Mouse (Mus musculus): ENCODE measurements at regions not wholly inside any gene's neighbourhood (a gene's known extent, or its start where the extent isn't known, plus 50 kb on each side); places are given as distances from the start of the nearest gene placed in this dataset.

GRCm38 (mm10) chr11:63754826-63755225, 167.3 kb downstream of the Hs3st3b1 start:
- no peak for ATAC-seq (replicated peaks; ENCODE audit: insufficient number of reproducible peaks, low FRiP score, low TSS enrichment)
- Histone ChIP-seq H3K4me3 (ENCODE audit: low read depth, low read length) (no peak overlapping the region), H3K4me2 (no peak overlapping the region), H3K4me1 (ENCODE audit: control insufficient read depth, insufficient read depth, low read length) (0 out of 2 replicates have a peak, but pooled peaks cover 3% of the 10 kb centered on the region), H3K27me3 (ENCODE audit: control insufficient read depth, insufficient read depth, low read length) (no peaks in the 10 kb centered on the region), H3K27ac (ENCODE audit: low read depth, low read length) (no peak overlapping the region), H3K36me3 (ENCODE audit: control insufficient read depth, insufficient read depth, low read length) (no peaks in the 10 kb centered on the region), H3K9me3 (replicated peaks; ENCODE audit: control insufficient read depth, low read length) (no peaks in the 10 kb centered on the region), H3K9ac (ENCODE audit: low read depth, low read length) (no peak overlapping the region)
- 62% methylated on average over 3 of the region's 3 CpGs for WGBS (ENCODE audit: insufficient replicate concordance)

GRCm38 (mm10) chr11:63758313-63758712, 163.8 kb downstream of the Hs3st3b1 start:
- 68% methylated on average over 3 of the region's 3 CpGs for WGBS (ENCODE audit: insufficient replicate concordance)
- Histone ChIP-seq H3K27me3 (ENCODE audit: control insufficient read depth, insufficient read depth, low read length) (no peaks in the 10 kb centered on the region), H3K9ac (ENCODE audit: low read depth, low read length) (no peak overlapping the region), H3K36me3 (ENCODE audit: control insufficient read depth, insufficient read depth, low read length) (no peaks in the 10 kb centered on the region), H3K27ac (ENCODE audit: low read depth, low read length) (no peak overlapping the region), H3K4me3 (ENCODE audit: low read depth, low read length) (no peak overlapping the region), H3K4me1 (ENCODE audit: control insufficient read depth, insufficient read depth, low read length) (no peaks in the 10 kb centered on the region), H3K9me3 (replicated peaks; ENCODE audit: control insufficient read depth, low read length) (no peaks in the 10 kb centered on the region), H3K4me2 (no peak overlapping the region)
- ATAC-seq (replicated peaks; ENCODE audit: insufficient number of reproducible peaks, low FRiP score, low TSS enrichment): no peak

- Histone ChIP-seq H3K36me3 (ENCODE audit: control insufficient read depth, insufficient read depth, low read length) (no peaks in the 10 kb centered on the region), H3K9ac (ENCODE audit: low read depth, low read length) (no peak overlapping the region), H3K27me3 (ENCODE audit: control insufficient read depth, insufficient read depth, low read length) (no peaks in the 10 kb centered on the region), H3K4me3 (ENCODE audit: low read depth, low read length) (no peak overlapping the region), H3K4me1 (ENCODE audit: control insufficient read depth, insufficient read depth, low read length) (no peaks in the 10 kb centered on the region), H3K4me2 (no peak overlapping the region), H3K27ac (ENCODE audit: low read depth, low read length) (no peak overlapping the region), H3K9me3 (replicated peaks; ENCODE audit: control insufficient read depth, low read length) (no peaks in the 10 kb centered on the region)
- ATAC-seq (replicated peaks; ENCODE audit: insufficient number of reproducible peaks, low FRiP score, low TSS enrichment): no peak
- 66% methylated on average over 6 of the region's 6 CpGs for WGBS (ENCODE audit: insufficient replicate concordance)
These were observed 160.5 kb downstream of the Hs3st3b1 start for GRCm38 (mm10) chr11:63761561-63761960.

- H3K9ac ChIP-seq (ENCODE audit: low read depth, low read length): no peak overlapping the region
- H3K27ac ChIP-seq (ENCODE audit: low read depth, low read length): no peak overlapping the region
- no peak for ATAC-seq (replicated peaks; ENCODE audit: insufficient number of reproducible peaks, low FRiP score, low TSS enrichment)
These were observed 154.3 kb downstream of the Hs3st3b1 start for GRCm38 (mm10) chr11:63767631-63768250.

GRCm38 (mm10) chr11:63769738-63770137, 152.4 kb downstream of the Hs3st3b1 start:
- Histone ChIP-seq H3K4me2 (no peak overlapping the region), H3K4me1 (ENCODE audit: control insufficient read depth, insufficient read depth, low read length) (no peaks in the 10 kb centered on the region), H3K9me3 (replicated peaks; ENCODE audit: control insufficient read depth, low read length) (no peaks in the 10 kb centered on the region), H3K36me3 (ENCODE audit: control insufficient read depth, insufficient read depth, low read length) (no peaks in the 10 kb centered on the region), H3K27me3 (ENCODE audit: control insufficient read depth, insufficient read depth, low read length) (no peaks in the 10 kb centered on the region), H3K27ac (ENCODE audit: low read depth, low read length) (no peak overlapping the region), H3K9ac (ENCODE audit: low read depth, low read length) (no peak overlapping the region), H3K4me3 (ENCODE audit: low read depth, low read length) (no peak overlapping the region)
- 98% methylated on average over 2 of the region's 2 CpGs for WGBS (ENCODE audit: insufficient replicate concordance)
- no peak for ATAC-seq (replicated peaks; ENCODE audit: insufficient number of reproducible peaks, low FRiP score, low TSS enrichment)

More at GRCm38 (mm10) chr11:63767631-63768250, 154.3 kb downstream of the Hs3st3b1 start:
- no peak overlapping the region for H3K4me2 ChIP-seq
- 53% methylated on average over 10 of the region's 10 CpGs for WGBS (ENCODE audit: insufficient replicate concordance)
- no peaks in the 10 kb centered on the region for H3K36me3 ChIP-seq (ENCODE audit: control insufficient read depth, insufficient read depth, low read length)
- H3K4me3 ChIP-seq (ENCODE audit: low read depth, low read length): no peak overlapping the region
- no peaks in the 10 kb centered on the region for H3K4me1 ChIP-seq (ENCODE audit: control insufficient read depth, insufficient read depth, low read length)
- no peaks in the 10 kb centered on the region for H3K9me3 ChIP-seq (replicated peaks; ENCODE audit: control insufficient read depth, low read length)
- H3K27me3 ChIP-seq (ENCODE audit: control insufficient read depth, insufficient read depth, low read length): no peaks in the 10 kb centered on the region

- no peak overlapping the region for H3K4me2 ChIP-seq
- ATAC-seq (replicated peaks; ENCODE audit: insufficient number of reproducible peaks, low FRiP score, low TSS enrichment): no peak
- no peaks in the 10 kb centered on the region for H3K9me3 ChIP-seq (replicated peaks; ENCODE audit: control insufficient read depth, low read length)
- no peak overlapping the region for H3K27ac ChIP-seq (ENCODE audit: low read depth, low read length)
- 44% methylated on average over 6 of the region's 6 CpGs for WGBS (ENCODE audit: insufficient replicate concordance)
- peaks cover 3% of the 10 kb centered on the region; the same call in 1 of the 2 replicates for H3K4me1 ChIP-seq (ENCODE audit: control insufficient read depth, insufficient read depth, low read length)
- no peak overlapping the region for H3K9ac ChIP-seq (ENCODE audit: low read depth, low read length)
- no peaks in the 10 kb centered on the region for H3K27me3 ChIP-seq (ENCODE audit: control insufficient read depth, insufficient read depth, low read length)
- no peaks in the 10 kb centered on the region for H3K36me3 ChIP-seq (ENCODE audit: control insufficient read depth, insufficient read depth, low read length)
- H3K4me3 ChIP-seq (ENCODE audit: low read depth, low read length): no peak overlapping the region
These were observed 146.7 kb downstream of the Hs3st3b1 start for GRCm38 (mm10) chr11:63775382-63775781.

GRCm38 (mm10) chr11:63779371-63779770, 142.7 kb downstream of the Hs3st3b1 start:
- peaks cover 3% of the 10 kb centered on the region; the same call in 1 of the 2 replicates for H3K4me1 ChIP-seq (ENCODE audit: control insufficient read depth, insufficient read depth, low read length)
- ATAC-seq (replicated peaks; ENCODE audit: insufficient number of reproducible peaks, low FRiP score, low TSS enrichment): no peak
- no peak overlapping the region for H3K9ac ChIP-seq (ENCODE audit: low read depth, low read length)
- H3K4me2 ChIP-seq: no peak overlapping the region
- H3K9me3 ChIP-seq (replicated peaks; ENCODE audit: control insufficient read depth, low read length): no peaks in the 10 kb centered on the region
- H3K4me3 ChIP-seq (ENCODE audit: low read depth, low read length): no peak overlapping the region
- H3K27ac ChIP-seq (ENCODE audit: low read depth, low read length): no peak overlapping the region
- 78% methylated on average over 6 of the region's 6 CpGs for WGBS (ENCODE audit: insufficient replicate concordance)
- H3K27me3 ChIP-seq (ENCODE audit: control insufficient read depth, insufficient read depth, low read length): no peaks in the 10 kb centered on the region
- H3K36me3 ChIP-seq (ENCODE audit: control insufficient read depth, insufficient read depth, low read length): no peaks in the 10 kb centered on the region

- H3K4me3 ChIP-seq (ENCODE audit: low read depth, low read length): no peak overlapping the region
- WGBS (ENCODE audit: insufficient replicate concordance): 82% methylated on average over 19 of the region's 19 CpGs
- H3K27ac ChIP-seq (ENCODE audit: low read depth, low read length): no peak overlapping the region
- H3K9me3 ChIP-seq (replicated peaks; ENCODE audit: control insufficient read depth, low read length): no peaks in the 10 kb centered on the region
- no peaks in the 10 kb centered on the region for H3K4me1 ChIP-seq (ENCODE audit: control insufficient read depth, insufficient read depth, low read length)
- no peak overlapping the region for H3K9ac ChIP-seq (ENCODE audit: low read depth, low read length)
- H3K4me2 ChIP-seq: no peak overlapping the region
- no peaks in the 10 kb centered on the region for H3K36me3 ChIP-seq (ENCODE audit: control insufficient read depth, insufficient read depth, low read length)
- no peaks in the 10 kb centered on the region for H3K27me3 ChIP-seq (ENCODE audit: control insufficient read depth, insufficient read depth, low read length)
- ATAC-seq (replicated peaks; ENCODE audit: insufficient number of reproducible peaks, low FRiP score, low TSS enrichment): no peak
These were observed 139.8 kb downstream of the Hs3st3b1 start for GRCm38 (mm10) chr11:63781967-63782915.

All from heart, embryonic 11.5 days (tissue).